Mouse (Mus musculus): Measurements from ENCODE around the gene Acot7.

- no peak for TF ChIP-seq CTCF (IDR thresholded peaks at IDR 0.05; ENCODE audit: low read depth, low read length)
- TF ChIP-seq POLR2A (IDR thresholded peaks at IDR 0.05; ENCODE audit: extremely low read depth, insufficient read depth, low read length) = no peak
These were observed 779 bp upstream of the Acot7 start for GRCm38 (mm10) chr4:152177174-152177536.
